In genomic region chr2:3683751-3684229, GRCm38 (mm10) we compare ENCODE assay signal across 8 mouse cellular contexts.
DNase-seq lines count a peak whose midpoint lies in the region; ATAC-seq and TF ChIP-seq lines count a peak whose summit lies in the region.

No protein-coding gene starts in this region.

- H3K9me3 ChIP-seq in heart, embryonic 10.5 days = no peaks in the 10 kb centered on the region
- H3K9me3 ChIP-seq in forebrain, postnatal 0 days (ENCODE audit: low read length) = no peaks in the 10 kb centered on the region

- no peaks in the 10 kb centered on the region; the same call in 1 of the 2 replicates for H3K27me3 ChIP-seq in heart, embryonic 10.5 days (ENCODE audit: insufficient read depth, poor library complexity, severe bottlenecking)
- H3K27me3 ChIP-seq in forebrain, postnatal 0 days (ENCODE audit: insufficient read depth, low read length) = no peaks in the 10 kb centered on the region

- intact Hi-C loops in heart, postnatal 14 days (cut with DNase I) = no loop called here

- no peak overlapping the region for H3K27ac ChIP-seq in heart, embryonic 10.5 days
- H3K27ac ChIP-seq in forebrain, postnatal 0 days (ENCODE audit: low read depth, low read length) = 0 out of 2 replicates have a peak overlapping the region, but pooled peaks have one; percentile 0

- H3K4me3 ChIP-seq in heart, embryonic 10.5 days = no peak overlapping the region
- H3K4me3 ChIP-seq in forebrain, postnatal 0 days (ENCODE audit: low read depth, low read length) = no peak overlapping the region

- peak; percentile 86 for ATAC-seq in forebrain, postnatal 0 days
- ATAC-seq in CD4-positive, CD25-positive, alpha-beta regulatory T cell, adult 4 months = no peak
- ATAC-seq in monocyte, adult 5-6 weeks (replicated peaks; ENCODE audit: insufficient number of reproducible peaks, low FRiP score, low TSS enrichment, poor library complexity, severe bottlenecking) = no peak

- H3K9ac ChIP-seq in forebrain, postnatal 0 days = 0 out of 2 replicates have a peak overlapping the region, but pooled peaks have one; percentile 6

- 0 out of 2 replicates have a peak, but pooled peaks cover 4% of the 10 kb centered on the region for H3K4me1 ChIP-seq in heart, embryonic 10.5 days
- H3K4me1 ChIP-seq in forebrain, postnatal 0 days (ENCODE audit: insufficient read depth) = no peaks in the 10 kb centered on the region

- no peak for TF ChIP-seq CTCF in forebrain, postnatal 0 days (IDR thresholded peaks at IDR 0.05; ENCODE audit: low read depth)

- peak; percentile 14 to 20 for DNase-seq in heart, postnatal 14 days
- no peak for DNase-seq in heart, embryonic 10.5 days (ENCODE audit: low spot score)
- DNase-seq in NIH3T3 (ENCODE audit: low read depth) = peak; percentile 31
- peak; percentile 43 for DNase-seq in forebrain, postnatal 0 days
- peak; percentile 12 for DNase-seq in mesoderm, embryonic 11.5 days (ENCODE audit: low read depth, low spot score)
- DNase-seq in frontal cortex, postnatal 25 days (ENCODE audit: low spot score in 2 of 2) = no peak

- 75% methylated on average over 6 of the region's 6 CpGs for WGBS in heart, embryonic 10.5 days
- WGBS in forebrain, postnatal 0 days = 11% methylated on average over 6 of the region's 6 CpGs

- H3K36me3 ChIP-seq in heart, embryonic 10.5 days = no peaks in the 10 kb centered on the region
- H3K36me3 ChIP-seq in forebrain, postnatal 0 days (ENCODE audit: insufficient read depth) = no peaks in the 10 kb centered on the region

- no peak overlapping the region; the same call in 1 of the 2 replicates for H3K4me2 ChIP-seq in forebrain, postnatal 0 days (ENCODE audit: low read depth)

Comparison
In these comparisons a context has a peak if more than half of its experiments do, and no peak if none do; other contexts are left out.
1. DNase-seq: peak in heart, postnatal 14 days (2 of 2), NIH3T3 (single experiment), forebrain, postnatal 0 days (single experiment) and mesoderm, embryonic 11.5 days (single experiment); none in heart, embryonic 10.5 days (single experiment) and frontal cortex, postnatal 25 days (0 of 2).